Mouse (Mus musculus) embryonic facial prominence, embryonic 11.5 days (tissue): ENCODE results near the gene Ankrd36. TPM values are rescaled to one million over a fixed set of nuclear protein-coding genes. Genes with fewer than 3 reads are reported as not detected.

Experiments used
- ATAC-seq: fragments of 200-750 bp; cut with Nextera tagmentation; replicated peaks from 2 replicates; pipeline ENCODE4 v1.8.0; 2017; ENCODE audit warnings: low read depth; ENCODE audit not compliant: insufficient number of reproducible peaks, low FRiP score, low TSS enrichment
- DNase-seq: peaks from one replicate; pipeline ENCODE4 v3.0.0-alpha.2; 2015; ENCODE audit warnings: low spot score
- H3K27ac ChIP-seq: fragments of 300-500 bp; sonication (generic); replicated peaks from 2 replicates; pipeline ENCODE4 v1.5.1; 2014; ENCODE audit warnings: mild to moderate bottlenecking, low read depth, low read length, control low read depth
- H3K27me3 ChIP-seq: fragments of 300-500 bp; sonication (generic); 2 replicates; pipeline ENCODE4 v1.6.1; 2014; ENCODE audit warnings: mild to moderate bottlenecking, low read length, moderate library complexity, mixed read lengths; ENCODE audit not compliant: control insufficient read depth, insufficient read depth
- H3K36me3 ChIP-seq: fragments of 300-500 bp; sonication (generic); replicated peaks from 2 replicates; pipeline ENCODE4 v1.6.1; 2014; ENCODE audit warnings: low read depth, mild to moderate bottlenecking, low read length, moderate library complexity, mixed read lengths; ENCODE audit not compliant: control insufficient read depth, insufficient read depth
- H3K4me1 ChIP-seq: fragments of 300-500 bp; sonication (generic); 2 replicates; pipeline ENCODE4 v1.6.1; 2014; ENCODE audit warnings: low read length, mixed read lengths; ENCODE audit not compliant: control insufficient read depth, insufficient read depth
- H3K4me2 ChIP-seq: fragments of 300-500 bp; sonication (generic); 2 replicates; pipeline ENCODE4 v1.6.1; 2014; ENCODE audit warnings: low read depth, mild to moderate bottlenecking, control low read depth, low read length, moderate library complexity
- H3K4me3 ChIP-seq: fragments of 300-500 bp; sonication (generic); 2 replicates; pipeline ENCODE4 v1.5.1; 2014; ENCODE audit warnings: low read depth, low read length, control low read depth
- H3K9ac ChIP-seq: fragments of 300-500 bp; sonication (generic); replicated peaks from 2 replicates; pipeline ENCODE4 v1.6.1; 2014; ENCODE audit warnings: mild to moderate bottlenecking, control low read depth, low read length
- H3K9me3 ChIP-seq: fragments of 300-500 bp; sonication (generic); replicated peaks from 2 replicates; pipeline ENCODE4 v1.6.1; 2016; ENCODE audit warnings: mild to moderate bottlenecking, low read length, inconsistent platforms, mixed read lengths; ENCODE audit not compliant: control insufficient read depth
- WGBS: fragments of 180-500 bp; shearing (Covaris S2); extraction: QIAGEN DNeasy Blood & Tissue Kit; methylation state at CpG from one replicate; pipeline ENCODE4 v1.1.7; 2014; 5-methylcytosine and 5-hydroxymethylcytosine counted together
- polyA plus RNA-seq: library from polyadenylated mRNA; unstranded; fragments of >200 nt; fragmentation: Nextera tagmentation; extraction: Ambion mirVana; gene quantifications from 2 replicates; pipeline ENCODE4 v1.2.1, GENCODE M21; 2014

The Ankrd36 gene
- polyA plus RNA-seq, 1 experiment from 2014 or later, result not detected

DNA sequence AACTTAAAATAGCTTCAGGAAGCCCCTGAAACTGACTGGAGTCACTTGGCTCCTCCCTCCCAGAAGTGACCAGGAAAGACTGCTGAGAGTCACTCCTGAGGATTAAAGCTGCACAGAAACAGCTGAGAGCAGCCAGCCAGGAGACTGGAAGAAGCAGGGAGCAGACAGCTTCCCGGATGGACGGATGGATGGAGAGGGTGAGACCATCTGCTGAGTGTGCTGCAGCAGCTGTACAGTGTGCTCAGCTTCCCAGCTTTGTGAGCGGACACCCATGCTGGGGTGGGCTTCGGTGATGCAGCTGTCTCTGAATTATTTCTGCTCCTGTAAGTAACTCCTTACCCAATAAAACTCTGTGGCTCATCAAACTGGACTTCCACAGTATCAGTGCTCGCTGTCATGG is 162.9 kb downstream of the Ankrd36 start:
- DNase-seq (no peak), ATAC-seq (no peak)
- Histone ChIP-seq H3K27ac (no peak overlapping the region), H3K27me3 (no peaks in the 10 kb centered on the region), H3K4me1 (no peaks in the 10 kb centered on the region), H3K9ac (peak overlapping the region; percentile 22), H3K36me3 (no peaks in the 10 kb centered on the region), H3K4me3 (no peak overlapping the region), H3K4me2 (no peak overlapping the region), H3K9me3 (no peaks in the 10 kb centered on the region)
- 73% methylated on average over 5 of the region's 5 CpGs for WGBS

DNA sequence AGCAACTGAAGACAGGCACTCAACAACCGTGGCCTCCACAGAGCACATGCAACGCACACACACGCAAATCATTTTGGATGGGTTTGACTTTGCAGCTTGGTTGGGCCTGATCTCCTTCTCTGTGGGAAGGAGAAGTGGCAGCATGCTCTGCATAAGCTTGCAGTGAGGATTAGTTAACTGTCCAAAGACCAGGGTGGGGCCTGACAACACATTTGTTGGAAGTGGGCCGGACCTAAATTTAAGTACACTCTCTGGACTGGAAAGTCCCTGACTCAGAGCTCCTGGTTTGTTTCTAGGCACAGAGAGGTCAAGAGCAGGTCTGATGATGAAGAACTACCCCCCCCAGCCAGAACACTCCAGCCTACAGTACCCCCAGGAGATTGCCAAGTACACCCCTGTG is 164.8 kb downstream of the Ankrd36 start:
- DNase-seq (no peak), ATAC-seq (no peak)
- H3K27me3 ChIP-seq, result no peaks in the 10 kb centered on the region
- no peaks in the 10 kb centered on the region for H3K4me1 ChIP-seq
- H3K36me3 ChIP-seq, result no peaks in the 10 kb centered on the region
- H3K4me3 ChIP-seq, result no peak overlapping the region
- WGBS, result 93% methylated on average over 4 of the region's 4 CpGs
- no peak overlapping the region for H3K4me2 ChIP-seq
- no peak overlapping the region for H3K9ac ChIP-seq
- H3K9me3 ChIP-seq, result no peaks in the 10 kb centered on the region
- H3K27ac ChIP-seq, result no peak overlapping the region

DNA sequence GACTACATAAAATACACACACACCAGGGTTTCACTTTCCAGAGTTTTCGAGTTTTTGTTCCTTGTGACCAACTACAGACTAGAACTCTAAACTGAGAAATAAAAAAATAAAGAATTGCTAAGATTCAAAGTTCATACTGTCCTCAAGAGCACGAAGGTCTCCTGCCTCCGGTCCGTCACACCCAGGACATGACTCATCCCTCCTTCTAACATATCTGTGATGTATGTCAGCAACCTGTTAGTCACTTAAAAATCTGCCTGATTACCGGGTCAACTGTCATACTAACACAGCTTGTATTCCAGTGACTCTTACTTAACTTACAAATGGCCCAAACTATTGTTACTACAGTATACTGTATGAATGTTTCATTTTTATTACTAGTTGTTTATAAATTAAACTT is 167.7 kb downstream of the Ankrd36 start:
- Histone ChIP-seq H3K27ac (no peak overlapping the region), H3K27me3 (no peaks in the 10 kb centered on the region), H3K4me1 (no peaks in the 10 kb centered on the region), H3K9me3 (no peaks in the 10 kb centered on the region), H3K9ac (no peak overlapping the region), H3K36me3 (no peaks in the 10 kb centered on the region), H3K4me2 (no peak overlapping the region), H3K4me3 (no peak overlapping the region)
- no peak for ATAC-seq
- DNase-seq, result no peak
- 86% methylated on average over 5 of the region's 5 CpGs for WGBS

Other genes starting within 250 kb of the Ankrd36 start
- 11.7 and 12.0 TPM in 2 replicates for gene Znrf3, start 124.8 kb upstream of the Ankrd36 start, polyA plus RNA-seq
- 152 and 161 TPM in 2 replicates for gene Xbp1, start 49.0 kb upstream of the Ankrd36 start, polyA plus RNA-seq
- 32.1 and 33.1 TPM in 2 replicates for gene Ccdc117, start 27.5 kb upstream of the Ankrd36 start, polyA plus RNA-seq
- gene Mrps24, start 146.0 kb downstream of the Ankrd36 start, polyA plus RNA-seq, result 170 and 176 TPM in 2 replicates
- 9.4 and 10.1 TPM in 2 replicates for gene Urgcp, start 192.7 kb downstream of the Ankrd36 start, polyA plus RNA-seq
- 121 and 126 TPM in 2 replicates for gene Dbnl, start 218.8 kb downstream of the Ankrd36 start, polyA plus RNA-seq
- gene Pgam2, start 234.0 kb downstream of the Ankrd36 start, polyA plus RNA-seq, result 9.7 and 10.6 TPM in 2 replicates